Mouse (Mus musculus) kidney, embryonic 14.5 days (tissue): ENCODE measurements at regions not wholly inside any gene's neighbourhood (a gene's known extent, or its start where the extent isn't known, plus 50 kb on each side); places are given as distances from the start of the nearest gene placed in this dataset.
A peak's percentile ranks its signal among the peaks of the same experiment; 100 is the strongest.

Experiments used
- ATAC-seq: fragments of 200-750 bp; cut with Nextera tagmentation; 2 replicates; pipeline ENCODE4 v1.8.0; 2017; ENCODE audit warnings: moderate number of reproducible peaks, mild to moderate bottlenecking, moderate TSS enrichment, moderate library complexity; ENCODE audit not compliant: low FRiP score, low TSS enrichment
- H3K27ac ChIP-seq: fragments of 300-500 bp; sonication (generic); 2 replicates; pipeline ENCODE4 v1.5.1; 2014; ENCODE audit warnings: low read depth, mild to moderate bottlenecking, low read length, moderate library complexity, mixed read lengths
- H3K27me3 ChIP-seq: fragments of 300-500 bp; sonication (generic); 2 replicates; pipeline ENCODE4 v1.6.1; 2014; ENCODE audit warnings: mild to moderate bottlenecking, low read length; ENCODE audit not compliant: control insufficient read depth, insufficient read depth
- H3K36me3 ChIP-seq: fragments of 300-500 bp; sonication (generic); 2 replicates; pipeline ENCODE4 v1.6.1; 2014; ENCODE audit warnings: low read length, mixed read lengths; ENCODE audit not compliant: control insufficient read depth, insufficient read depth
- H3K4me1 ChIP-seq: fragments of 300-500 bp; sonication (generic); 2 replicates; pipeline ENCODE4 v1.6.1; 2014; ENCODE audit warnings: low read length, mixed read lengths; ENCODE audit not compliant: control insufficient read depth, insufficient read depth
- H3K4me2 ChIP-seq: fragments of 300-500 bp; sonication (generic); replicated peaks from 2 replicates; pipeline ENCODE4 v1.6.1; 2014; ENCODE audit warnings: low read depth, mild to moderate bottlenecking, low read length
- H3K4me3 ChIP-seq: fragments of 300-500 bp; sonication (generic); 2 replicates; pipeline ENCODE4 v1.5.1; 2014; ENCODE audit warnings: mild to moderate bottlenecking, low read length
- H3K9ac ChIP-seq: fragments of 300-500 bp; sonication (generic); 2 replicates; pipeline ENCODE4 v1.6.1; 2014; ENCODE audit warnings: low read depth, mild to moderate bottlenecking, low read length, moderate library complexity
- H3K9me3 ChIP-seq: fragments of 300-500 bp; sonication (generic); 2 replicates; pipeline ENCODE4 v1.6.1; 2016; ENCODE audit warnings: low read length; ENCODE audit not compliant: control insufficient read depth
- WGBS: fragments of 180-500 bp; shearing (Covaris S2); extraction: QIAGEN DNeasy Blood & Tissue Kit; methylation state at CpG from one replicate; pipeline ENCODE4 v1.1.7; 2014; 5-methylcytosine and 5-hydroxymethylcytosine counted together

DNA sequence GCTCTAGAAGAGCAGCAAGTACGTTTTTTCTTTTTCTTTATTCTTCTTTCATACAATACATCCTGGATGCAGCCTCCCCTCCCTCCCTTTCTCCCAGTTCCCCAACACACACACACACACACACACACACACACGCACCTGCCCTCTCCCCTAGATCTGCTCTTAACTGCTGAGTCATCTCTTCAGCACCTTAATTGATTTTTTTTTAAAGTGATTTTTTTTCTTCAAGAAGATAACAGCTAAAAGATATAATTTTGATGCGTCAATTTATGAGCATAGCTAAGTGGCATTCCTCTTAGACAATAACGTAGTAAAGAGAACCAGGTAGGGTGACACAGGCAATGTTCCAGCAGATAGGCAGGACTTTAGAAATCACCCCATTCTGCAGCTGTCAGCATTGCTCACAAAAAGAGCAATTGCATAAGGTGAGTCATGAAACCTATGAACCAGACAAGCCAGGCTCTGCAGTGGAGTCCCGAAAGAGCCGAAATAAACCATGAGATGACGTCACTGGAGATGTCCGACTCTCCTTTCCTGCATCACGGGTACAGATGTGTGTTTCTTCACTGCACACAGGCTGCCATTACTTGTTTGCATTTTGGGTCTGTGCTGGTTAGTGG lies 63.9 kb upstream of the Tnrc6a start:
- no peak for ATAC-seq
- H3K4me3 ChIP-seq: no peak overlapping the region
- WGBS: 84% methylated on average over 9 of the region's 9 CpGs

DNA sequence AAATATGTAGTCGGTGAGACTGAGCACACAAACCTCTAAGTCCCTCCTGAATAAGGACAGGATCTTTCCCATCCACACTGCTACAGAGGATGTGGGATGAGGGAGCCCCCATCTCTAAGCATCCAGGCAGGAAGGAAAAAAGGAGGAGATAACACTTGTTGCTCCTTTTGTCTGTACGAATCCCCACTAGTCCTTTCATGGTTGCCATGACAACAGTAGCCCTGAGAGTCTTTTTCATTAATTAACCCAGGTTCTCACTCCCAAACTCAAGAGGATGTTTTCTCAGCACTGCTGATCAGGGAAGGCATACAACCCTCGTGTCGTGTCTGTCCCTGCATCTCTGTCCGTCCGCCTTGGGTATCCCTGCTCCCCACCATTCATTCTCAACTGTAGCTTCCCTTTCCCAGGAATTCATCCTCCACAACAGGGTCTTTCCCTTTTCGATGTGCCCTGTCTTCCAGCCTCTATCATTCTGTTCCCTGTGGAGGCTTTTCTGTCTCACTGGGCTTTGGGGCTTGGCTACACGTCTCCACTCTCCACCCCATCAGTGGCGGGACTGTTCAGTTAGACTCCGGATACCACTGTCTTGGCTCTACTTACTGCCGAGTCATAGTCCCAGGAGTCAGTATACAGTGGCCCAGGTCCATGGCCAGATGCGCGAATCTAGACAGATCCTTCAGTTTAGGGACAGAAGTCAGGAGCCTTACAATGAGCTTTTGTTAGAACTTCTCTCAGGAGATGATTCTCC lies 60.2 kb upstream of the Tnrc6a start:
- no peak overlapping the region for H3K4me2 ChIP-seq
- no peak for ATAC-seq
- no peak overlapping the region for H3K4me3 ChIP-seq
- no peak overlapping the region for H3K27ac ChIP-seq
- no peak overlapping the region for H3K9ac ChIP-seq
- no peaks in the 10 kb centered on the region for H3K36me3 ChIP-seq
- 76% methylated on average over 13 of the region's 13 CpGs for WGBS
- no peaks in the 10 kb centered on the region for H3K27me3 ChIP-seq
- no peaks in the 10 kb centered on the region for H3K9me3 ChIP-seq
- no peaks in the 10 kb centered on the region for H3K4me1 ChIP-seq

More for the DNA sequence above, 63.9 kb upstream of the Tnrc6a start:
- no peaks in the 10 kb centered on the region for H3K4me1 ChIP-seq
- no peak overlapping the region for H3K9ac ChIP-seq
- H3K9me3 ChIP-seq: no peaks in the 10 kb centered on the region
- H3K36me3 ChIP-seq: no peaks in the 10 kb centered on the region
- H3K27ac ChIP-seq: no peak overlapping the region
- no peaks in the 10 kb centered on the region for H3K27me3 ChIP-seq
- no peak overlapping the region for H3K4me2 ChIP-seq

DNA sequence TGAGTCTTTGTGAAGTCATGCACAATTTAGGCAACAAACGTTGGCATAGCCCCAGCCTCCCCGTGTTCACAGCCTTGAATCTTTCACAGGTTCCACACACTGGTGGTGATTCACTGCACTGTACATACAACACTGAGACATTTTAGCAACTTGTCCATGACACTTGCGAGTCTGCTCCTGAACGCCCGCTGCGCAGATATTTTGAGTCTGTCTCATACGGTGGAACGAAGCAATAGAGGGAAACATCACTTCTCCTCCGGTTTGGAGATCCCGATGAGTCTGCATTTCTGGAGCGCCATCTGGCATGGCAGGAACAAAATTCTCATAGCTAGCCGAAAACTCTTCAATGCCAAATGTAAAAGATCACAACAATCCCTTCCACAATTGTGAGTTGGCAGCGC lies 57.7 kb upstream of the Tnrc6a start:
- no peaks in the 10 kb centered on the region for H3K36me3 ChIP-seq
- no peaks in the 10 kb centered on the region for H3K9me3 ChIP-seq
- ATAC-seq: no peak
- H3K9ac ChIP-seq: no peak overlapping the region
- no peak overlapping the region for H3K27ac ChIP-seq
- WGBS: 96% methylated on average over 13 of the region's 13 CpGs
- H3K27me3 ChIP-seq: no peaks in the 10 kb centered on the region
- H3K4me1 ChIP-seq: peaks cover 6% of the 10 kb centered on the region
- H3K4me3 ChIP-seq: no peak overlapping the region
- no peak overlapping the region for H3K4me2 ChIP-seq

DNA sequence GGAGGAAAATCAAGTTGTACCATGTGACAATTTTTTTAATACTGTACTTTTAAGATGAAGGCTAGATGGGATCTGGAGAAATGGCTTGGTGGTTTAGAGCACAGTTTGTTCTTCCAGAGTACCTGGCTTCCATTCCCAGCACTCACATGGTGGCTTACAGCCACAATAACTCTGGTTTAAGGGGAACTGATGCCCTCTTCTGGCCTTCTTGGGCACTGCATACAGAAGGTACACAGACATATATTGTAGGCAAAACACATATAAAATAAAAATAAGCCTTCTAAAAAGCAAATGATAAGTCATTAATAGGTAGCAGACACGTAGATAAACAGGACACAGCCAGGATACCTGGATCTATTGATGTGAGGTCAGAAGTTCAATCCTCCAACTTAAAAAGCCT lies 56.3 kb upstream of the Tnrc6a start:
- no peaks in the 10 kb centered on the region for H3K9me3 ChIP-seq
- 92% methylated on average over 1 of the region's 1 CpGs for WGBS
- ATAC-seq: no peak
- H3K4me3 ChIP-seq: no peak overlapping the region
- no peaks in the 10 kb centered on the region for H3K27me3 ChIP-seq
- no peak overlapping the region for H3K4me2 ChIP-seq
- peaks cover 6% of the 10 kb centered on the region for H3K4me1 ChIP-seq
- H3K27ac ChIP-seq: no peak overlapping the region
- H3K9ac ChIP-seq: no peak overlapping the region
- no peaks in the 10 kb centered on the region for H3K36me3 ChIP-seq

DNA sequence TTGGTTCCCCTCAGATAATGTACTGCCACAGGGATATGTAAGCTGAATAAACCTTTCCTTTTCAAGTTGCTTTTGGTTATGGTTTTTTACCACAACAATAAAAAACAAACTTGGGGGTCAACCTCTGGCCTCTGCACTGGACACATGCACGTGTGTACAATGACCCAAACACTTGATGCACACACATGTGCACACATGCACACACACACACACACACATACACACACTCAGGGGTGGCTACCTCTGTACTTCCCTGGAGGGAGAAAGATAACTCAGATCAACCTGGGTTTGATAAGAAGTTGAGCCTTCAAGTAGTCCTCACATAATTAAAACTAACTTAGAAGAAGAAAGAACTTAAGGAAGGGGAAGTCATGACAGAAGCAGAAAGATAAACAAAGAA lies 55.4 kb upstream of the Tnrc6a start:
- Histone ChIP-seq H3K27ac (no peak overlapping the region), H3K4me2 (no peak overlapping the region), H3K36me3 (no peaks in the 10 kb centered on the region), H3K27me3 (no peaks in the 10 kb centered on the region), H3K9ac (no peak overlapping the region), H3K4me1 (peaks cover 6% of the 10 kb centered on the region), H3K4me3 (no peak overlapping the region), H3K9me3 (no peaks in the 10 kb centered on the region)
- 34% methylated on average over 1 of the region's 1 CpGs for WGBS
- ATAC-seq: 0 out of 2 replicates have a peak, but pooled peaks have one; percentile 52

DNA sequence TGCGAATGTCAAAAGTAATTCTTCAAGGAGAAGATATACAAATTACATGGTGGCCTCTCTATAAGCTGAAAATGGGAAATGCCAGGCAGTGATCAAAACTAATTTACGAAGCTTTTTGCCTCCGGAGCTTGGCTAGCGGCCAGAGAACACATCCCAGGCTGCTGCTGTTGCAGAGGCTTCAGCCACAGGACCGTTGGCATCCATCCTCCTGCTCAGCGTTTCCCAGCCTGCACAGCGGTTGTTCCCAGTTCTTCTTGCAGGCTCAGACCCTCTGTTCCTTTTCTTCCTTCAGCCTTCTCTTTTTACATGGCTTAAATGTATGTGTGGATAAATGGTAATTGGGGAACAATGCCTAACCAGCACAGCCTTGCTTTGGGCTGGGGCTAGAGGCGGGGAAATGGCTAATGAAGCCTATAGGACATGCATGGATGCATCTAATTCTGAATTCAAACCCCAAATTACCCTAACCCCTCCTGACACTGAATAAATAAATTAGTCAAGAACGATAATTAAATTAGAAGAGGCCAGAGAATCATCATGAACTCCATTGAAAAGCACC lies 54.9 kb upstream of the Tnrc6a start:
- Histone ChIP-seq H3K36me3 (no peaks in the 10 kb centered on the region), H3K27ac (peak overlapping the region; percentile 30; the same call in 1 of the 2 replicates), H3K9ac (no peak overlapping the region), H3K4me2 (no peak overlapping the region), H3K4me1 (peaks cover 6% of the 10 kb centered on the region), H3K4me3 (no peak overlapping the region), H3K27me3 (no peaks in the 10 kb centered on the region), H3K9me3 (no peaks in the 10 kb centered on the region)
- 38% methylated on average over 9 of the region's 9 CpGs for WGBS
- ATAC-seq: no peak

DNA sequence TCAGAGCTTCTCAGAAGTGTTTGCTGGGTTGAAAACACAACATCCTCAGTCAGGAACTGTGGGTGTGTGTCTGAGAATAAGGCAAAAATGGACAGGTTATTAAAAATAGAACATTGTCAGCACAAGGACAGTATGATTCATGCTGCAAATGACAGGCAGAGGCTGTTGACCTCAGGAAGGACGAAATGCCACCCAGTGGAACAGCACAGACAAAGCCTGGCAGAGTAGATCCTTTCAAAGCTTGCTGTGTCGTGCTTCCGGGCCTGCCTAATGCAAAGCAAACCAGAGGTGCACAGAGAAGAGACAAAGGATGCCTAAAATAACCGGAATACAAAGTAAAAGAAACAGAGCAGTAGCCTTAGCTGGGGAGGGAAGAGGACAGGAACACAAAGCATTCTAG lies 54.4 kb upstream of the Tnrc6a start:
- H3K4me1 ChIP-seq: peaks cover 6% of the 10 kb centered on the region
- WGBS: 38% methylated on average over 4 of the region's 4 CpGs
- no peak overlapping the region for H3K27ac ChIP-seq
- H3K4me2 ChIP-seq: no peak overlapping the region
- no peaks in the 10 kb centered on the region for H3K9me3 ChIP-seq
- no peak for ATAC-seq
- H3K9ac ChIP-seq: no peak overlapping the region
- H3K27me3 ChIP-seq: no peaks in the 10 kb centered on the region
- no peak overlapping the region for H3K4me3 ChIP-seq
- no peaks in the 10 kb centered on the region for H3K36me3 ChIP-seq

DNA sequence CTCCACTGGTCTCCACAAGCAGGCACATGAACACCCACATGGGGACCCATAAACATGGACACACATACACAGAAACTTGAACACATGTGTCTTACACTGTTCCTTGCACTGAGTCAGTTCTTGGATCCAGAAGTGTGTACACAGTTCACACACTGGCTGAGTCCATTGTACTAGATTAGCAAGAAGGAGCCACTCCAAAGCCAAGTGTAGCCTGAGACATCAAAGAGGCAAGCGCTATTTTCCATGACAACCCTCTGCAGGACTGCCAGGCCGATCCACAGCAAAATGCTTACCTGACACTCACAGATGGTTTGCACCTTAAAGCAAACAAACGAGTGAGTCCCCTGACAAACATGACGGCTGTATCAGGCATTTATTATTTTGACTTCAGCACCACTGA lies 52.8 kb upstream of the Tnrc6a start:
- no peak overlapping the region for H3K4me2 ChIP-seq
- H3K4me1 ChIP-seq: peaks cover 6% of the 10 kb centered on the region
- no peaks in the 10 kb centered on the region for H3K36me3 ChIP-seq
- no peaks in the 10 kb centered on the region for H3K9me3 ChIP-seq
- WGBS: 54% methylated on average over 4 of the region's 4 CpGs
- ATAC-seq: no peak
- no peaks in the 10 kb centered on the region for H3K27me3 ChIP-seq
- no peak overlapping the region for H3K9ac ChIP-seq
- no peak overlapping the region for H3K27ac ChIP-seq
- H3K4me3 ChIP-seq: no peak overlapping the region
